Mouse (Mus musculus) bone marrow macrophage, adult 2 months (primary cell): ENCODE data around the gene Gabbr2.

Experiments
- CTCF ChIP-seq: IDR thresholded peaks from 2 replicates; pipeline ENCODE4 v1.5.1; 2012; ENCODE audit warnings: low read depth, mild to moderate bottlenecking, low read length, moderate library complexity
- POLR2A ChIP-seq: IDR thresholded peaks from 2 replicates; pipeline ENCODE4 v1.6.1; 2012; ENCODE audit warnings: mild to moderate bottlenecking, low read depth, low read length, borderline replicate concordance

DNA sequence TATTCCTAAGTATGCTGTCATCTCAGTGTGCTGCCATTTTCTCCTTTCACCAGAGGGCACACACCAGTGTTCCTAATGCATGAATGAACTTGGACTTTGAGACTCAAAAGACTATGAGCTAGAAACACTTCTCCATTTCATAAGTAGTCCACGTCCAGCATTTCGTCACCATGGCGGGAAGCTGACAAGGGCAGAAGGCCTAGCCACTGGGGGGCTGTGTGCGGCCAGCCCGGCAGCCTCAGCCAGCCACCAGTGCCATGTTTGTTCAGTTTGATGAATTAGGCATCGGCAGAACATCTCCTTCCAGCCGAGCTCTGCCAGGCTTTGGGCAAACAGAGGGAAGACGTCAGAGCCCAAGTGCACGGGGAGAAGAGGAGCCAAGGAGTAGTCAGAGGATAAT, 97.5 kb downstream of the Gabbr2 start:
- TF ChIP-seq POLR2A: no peak
- TF ChIP-seq CTCF: no peak
